Mouse (Mus musculus): Measurements from ENCODE around the gene 1110004F10Rik.

DNA sequence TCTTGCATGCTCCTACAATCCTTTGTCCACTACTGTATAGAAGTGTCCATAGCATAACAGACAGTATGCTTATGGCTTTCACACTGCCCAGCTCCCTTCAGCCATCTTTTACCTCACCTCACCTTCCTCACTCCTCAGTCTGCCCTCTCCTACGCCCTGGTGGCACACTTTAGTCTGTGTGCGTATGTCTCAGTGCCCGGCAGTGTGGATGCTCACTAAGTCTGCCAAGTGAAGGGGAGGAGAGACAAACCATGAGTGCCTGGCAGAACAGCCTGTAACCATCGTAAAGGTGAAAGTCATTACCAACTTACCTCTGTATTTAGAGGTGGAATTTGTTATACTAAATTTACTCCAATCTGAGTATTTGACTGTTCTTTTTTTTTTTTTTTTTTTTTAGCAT, 36.5 kb upstream of the 1110004F10Rik start:
- TF ChIP-seq CTCF (IDR thresholded peaks at IDR 0.05; ENCODE audit: insufficient read depth, low read depth, low read length) (no peak), POLR2A (IDR thresholded peaks at IDR 0.05; ENCODE audit: insufficient read depth, low read depth, low read length) (no peak)

All from olfactory bulb, adult 2 months (tissue).